Mouse (Mus musculus) layer of hippocampus, postnatal 36 days (tissue): ENCODE results near the gene Dtymk. TPM values are rescaled to one million over a fixed set of nuclear protein-coding genes. Genes with fewer than 3 reads are reported as not detected.
"Not testable (repeated sequence)": the region's sequence is repeated elsewhere in the genome, so short reads cannot be mapped to it uniquely, and the experiment has no call there.

Experiments
- DNase-seq, 2 experiments: peaks; one replicate each; pipeline ENCODE4 v3.0.0; 2022
- total RNA-seq, 2 experiments: library from RNA; stranded (reverse); gene quantifications; 2 replicates each; pipeline ENCODE4 v1.2.3; 2021

The Dtymk gene
- total RNA-seq, 2 experiments from 2014 or later = 57.5 to 65.4 TPM

DNA sequence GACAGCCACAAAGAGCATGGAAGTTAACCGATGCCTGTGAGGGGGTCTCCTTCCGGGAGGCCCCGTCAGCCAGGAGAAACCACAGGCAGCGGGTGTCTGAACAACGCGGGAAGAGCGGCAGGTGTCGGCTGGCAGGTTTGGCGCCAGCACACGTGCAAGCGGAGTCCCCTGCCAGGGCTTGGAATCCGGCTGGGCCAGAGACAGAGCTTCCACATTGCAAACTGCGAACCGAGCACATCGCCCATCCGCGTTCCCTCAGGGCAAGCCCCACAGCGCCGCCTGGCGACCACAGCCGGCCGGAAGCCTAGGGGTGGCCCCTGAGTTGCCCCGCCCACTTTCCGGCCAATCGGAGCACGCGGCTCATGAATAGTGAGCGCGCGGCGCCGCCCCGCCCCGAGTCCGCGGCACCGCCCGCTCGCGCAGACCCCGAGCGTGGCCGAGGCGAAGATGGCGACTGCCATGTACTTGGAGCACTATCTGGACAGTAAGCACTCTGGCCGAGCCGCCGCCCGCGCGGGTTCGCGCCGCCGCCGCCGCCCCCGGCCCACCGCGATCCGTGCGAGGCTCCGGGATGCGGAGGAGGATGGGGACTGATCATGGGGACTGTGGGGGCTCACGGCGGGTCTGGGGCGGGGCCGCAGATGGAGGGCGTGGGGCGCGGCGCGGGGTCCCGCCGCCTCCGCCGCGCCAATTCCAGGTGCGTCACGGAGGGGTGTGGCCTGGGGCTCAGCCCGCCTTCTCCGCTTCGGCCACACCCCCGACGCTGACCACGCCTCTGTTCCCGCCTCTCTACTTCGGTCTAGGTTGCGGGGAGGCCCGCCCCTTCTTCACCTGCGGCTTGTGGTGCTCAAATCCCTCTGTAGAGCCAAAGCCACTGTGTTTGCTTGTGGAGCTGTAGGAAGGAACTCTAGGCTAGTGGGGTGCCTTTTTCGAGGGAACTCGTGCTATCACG lies 2.1 kb upstream of the Dtymk start, which contains the start of gene Ing5:
Gene Ing5, plus strand, starts transcription at position 410 of the 952 bp plus-strand sequence.
- peak; percentile 99 for DNase-seq

DNA sequence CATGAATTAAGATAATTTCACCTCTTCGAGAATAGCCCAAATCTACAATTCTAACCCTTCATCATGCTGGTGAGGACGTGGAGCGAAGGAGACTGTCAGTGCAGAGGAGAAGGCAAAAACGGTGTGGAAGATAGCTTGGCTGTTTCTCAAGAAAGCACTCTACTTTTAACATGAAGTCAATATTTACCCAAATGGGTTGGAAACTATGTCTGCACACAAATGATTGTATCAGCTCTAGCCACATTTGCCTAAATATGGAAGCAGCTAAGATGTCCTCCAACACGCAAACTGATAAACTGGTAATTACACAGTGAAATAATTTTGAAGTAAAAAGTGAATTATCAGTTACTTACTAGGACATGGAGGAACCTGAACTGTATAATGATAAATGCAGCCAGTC lies 1.0 kb upstream of the Dtymk start:
- DNase-seq = no peak

DNA sequence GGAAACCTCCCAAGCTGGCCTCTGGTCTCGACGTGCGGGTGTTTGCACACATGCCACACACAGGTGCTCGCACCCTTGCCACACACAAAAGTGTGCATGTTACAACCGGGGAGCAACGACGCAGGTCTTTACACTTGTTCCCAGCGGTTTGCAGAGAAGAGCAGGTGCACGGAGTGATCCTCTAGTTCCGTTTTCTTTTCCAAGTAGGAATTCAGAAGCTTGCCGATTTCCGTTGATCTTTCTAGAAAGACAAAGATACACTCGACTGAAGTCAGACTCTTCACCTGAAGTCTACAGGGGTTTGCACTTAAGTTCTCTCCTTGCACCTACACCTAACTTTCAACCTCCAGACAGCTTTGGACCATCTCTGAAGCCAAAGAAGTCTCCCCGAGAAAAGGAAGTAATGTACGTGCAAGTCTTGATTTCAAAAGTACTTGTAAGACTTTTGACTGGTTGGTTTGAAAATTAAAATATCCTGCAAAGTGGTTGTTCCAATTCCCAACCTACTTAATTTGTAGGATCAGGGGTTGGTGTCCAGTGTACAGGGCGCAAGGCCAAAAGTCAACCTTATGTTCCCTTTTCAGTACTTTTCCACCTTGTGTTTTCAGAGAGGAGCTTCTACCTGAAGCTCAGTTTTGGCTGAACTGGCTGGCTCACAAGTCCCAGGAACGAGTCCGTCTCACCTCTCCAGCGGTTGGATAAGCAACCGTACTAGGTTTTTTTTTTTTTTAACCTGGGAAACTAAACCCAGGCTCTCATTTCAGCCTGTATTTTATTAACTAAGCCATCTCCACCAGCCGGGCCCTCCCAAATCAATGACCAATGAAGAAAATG lies 847 bp downstream of the Dtymk start:
- no peak for DNase-seq

DNA sequence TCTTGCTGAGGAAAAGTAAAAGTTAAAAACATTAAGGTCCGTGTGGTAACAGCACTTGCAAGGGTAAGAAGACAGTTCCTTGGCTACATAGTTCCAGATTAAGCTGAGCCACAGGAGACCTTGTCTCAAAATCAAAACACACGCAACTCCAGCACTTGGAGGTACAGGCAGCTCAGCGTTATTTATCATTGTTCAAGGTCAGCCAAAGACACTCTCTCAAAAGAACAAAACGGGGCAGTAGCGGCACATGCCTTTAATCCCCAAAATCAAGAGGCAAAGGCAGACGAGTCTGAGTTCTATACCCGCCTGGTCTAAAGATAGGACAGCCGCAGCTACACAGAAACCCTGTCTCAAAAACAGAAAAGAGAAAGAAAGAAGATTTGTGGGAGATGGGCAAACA lies 5.8 kb downstream of the Dtymk start:
- no peak for DNase-seq

DNA sequence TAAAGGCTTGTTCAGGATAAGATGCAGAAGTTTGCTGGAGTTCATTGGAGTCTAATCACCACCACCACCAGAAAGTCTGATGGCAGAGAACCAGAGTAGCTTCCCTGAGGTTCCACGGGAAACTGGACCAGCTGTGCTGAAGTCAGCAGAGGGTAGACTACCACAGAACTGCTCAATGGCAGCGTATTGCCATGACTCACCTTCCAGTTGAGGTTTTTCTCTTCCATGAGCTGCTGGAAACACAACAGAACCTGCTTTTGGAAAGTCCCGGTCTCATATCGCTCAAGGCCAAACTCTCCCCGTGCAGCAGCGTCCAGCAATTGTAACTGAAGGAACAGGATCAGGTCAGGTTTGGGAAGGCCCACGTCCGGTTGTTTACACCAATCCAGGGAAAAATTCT lies 7.2 kb downstream of the Dtymk start:
- no peak for DNase-seq

DNA sequence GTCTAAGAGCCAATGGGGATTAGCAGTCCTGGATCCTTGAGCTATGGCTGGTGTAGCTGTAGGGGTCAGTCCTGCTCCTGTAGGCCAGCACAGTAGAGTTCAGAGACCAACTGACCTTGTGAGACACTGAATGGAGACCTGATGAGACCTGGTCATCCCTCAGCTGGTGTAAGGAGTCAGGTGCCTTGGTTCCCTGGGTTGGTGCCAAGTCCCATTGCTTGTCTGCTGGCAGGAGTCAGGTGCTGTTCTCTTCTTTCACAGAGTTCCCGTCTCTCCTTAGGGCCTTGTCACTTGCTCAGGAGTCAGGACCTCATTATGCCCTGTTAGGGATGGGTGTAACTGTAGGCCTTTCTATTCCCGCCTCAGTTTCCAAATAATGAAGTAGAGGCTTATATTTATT lies 14.8 kb downstream of the Dtymk start:
- no peak for DNase-seq

DNA sequence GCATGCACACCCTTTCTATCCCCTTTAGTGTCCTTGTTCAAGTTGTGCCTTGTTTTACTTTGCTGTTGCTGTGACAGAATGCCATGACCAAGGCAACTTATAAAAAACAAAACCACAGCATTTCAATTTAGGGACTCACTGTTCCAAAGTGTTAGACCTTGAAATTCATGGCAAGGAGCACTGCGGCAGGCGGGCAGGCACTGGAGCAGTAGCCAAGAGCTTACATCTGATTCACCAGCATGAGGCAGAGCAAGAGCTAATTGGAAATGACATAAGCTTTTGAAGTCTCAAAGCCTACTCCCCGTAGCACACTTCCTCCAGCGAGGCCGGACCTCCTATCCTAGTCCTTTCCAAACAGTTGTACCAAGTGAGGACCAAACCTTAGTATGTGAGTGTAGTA lies 25.0 kb downstream of the Dtymk start:
- no peak for DNase-seq

DNA sequence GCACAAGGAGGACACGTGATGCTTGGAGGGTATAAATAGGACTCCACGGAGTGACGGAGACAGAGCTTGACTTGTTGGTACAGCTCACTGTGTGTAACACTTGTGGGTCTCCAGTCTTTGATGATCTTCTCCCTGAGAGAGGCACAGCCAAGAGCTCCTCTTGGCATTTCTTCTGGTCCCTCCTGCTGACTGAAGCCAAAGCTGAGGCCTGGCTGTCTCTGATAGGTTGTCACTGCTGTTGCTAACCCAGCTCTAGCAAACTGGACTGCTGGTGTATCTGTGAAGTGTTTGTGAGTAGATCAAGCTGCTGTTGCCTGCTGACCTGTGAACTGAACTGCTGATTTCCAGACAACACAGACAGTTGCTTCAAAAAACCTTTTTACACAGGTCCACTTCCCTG lies 31.8 kb downstream of the Dtymk start:
- DNase-seq = no peak

DNA sequence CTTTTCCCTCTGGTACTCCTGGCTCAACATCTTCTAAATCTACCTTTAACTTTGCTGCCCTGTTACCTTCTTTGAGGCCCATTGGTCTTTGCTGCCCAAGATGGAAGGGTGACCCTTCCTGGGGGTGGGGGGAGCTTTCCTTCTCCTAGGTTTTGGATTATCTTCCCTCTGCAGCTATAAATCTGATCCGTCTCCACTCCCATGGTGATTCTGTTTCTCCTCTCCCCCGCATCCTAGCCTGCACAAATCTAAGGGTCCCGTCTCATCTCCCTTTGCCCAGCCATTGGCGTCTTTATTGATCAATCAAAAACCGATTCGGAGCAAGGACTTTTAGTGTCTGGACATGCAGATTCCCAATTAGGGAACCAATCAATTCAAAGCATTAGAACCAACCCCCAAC lies 34.1 kb downstream of the Dtymk start:
- no peak for DNase-seq

DNA sequence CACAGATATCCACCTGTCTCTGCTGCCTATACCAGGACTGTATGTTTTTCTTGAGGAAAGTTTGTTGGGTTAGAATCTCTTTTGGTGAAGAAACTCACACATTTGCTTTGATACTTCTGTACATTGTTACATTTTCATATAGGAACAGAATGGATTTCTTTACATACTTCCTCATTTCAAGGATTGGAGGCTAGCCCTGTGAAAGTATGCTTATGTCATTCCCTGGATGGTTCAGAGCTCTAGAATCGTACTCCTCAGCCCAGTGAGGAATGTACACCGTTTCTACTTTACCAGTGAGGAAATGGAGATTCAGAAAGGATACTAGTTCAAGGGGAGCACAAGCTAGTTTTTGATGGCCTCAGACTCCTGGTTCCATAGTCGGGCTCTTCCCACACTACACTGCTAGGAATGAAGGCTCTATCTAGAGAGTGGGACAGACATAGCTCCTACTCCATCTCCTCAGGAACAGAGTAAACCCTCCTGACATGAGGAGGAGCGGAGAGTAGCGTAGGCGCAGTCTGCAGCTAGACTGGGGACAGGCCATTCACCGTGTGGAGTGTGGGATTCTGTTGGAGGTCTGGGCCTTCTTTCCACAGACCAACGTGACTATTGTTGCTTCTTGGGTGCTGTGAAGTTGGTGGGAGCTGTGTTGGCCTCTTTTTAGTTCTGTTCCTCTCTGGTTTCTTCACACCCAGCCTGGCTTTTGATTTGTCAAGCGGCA lies 36.7 kb downstream of the Dtymk start:
- DNase-seq = no peak

DNA sequence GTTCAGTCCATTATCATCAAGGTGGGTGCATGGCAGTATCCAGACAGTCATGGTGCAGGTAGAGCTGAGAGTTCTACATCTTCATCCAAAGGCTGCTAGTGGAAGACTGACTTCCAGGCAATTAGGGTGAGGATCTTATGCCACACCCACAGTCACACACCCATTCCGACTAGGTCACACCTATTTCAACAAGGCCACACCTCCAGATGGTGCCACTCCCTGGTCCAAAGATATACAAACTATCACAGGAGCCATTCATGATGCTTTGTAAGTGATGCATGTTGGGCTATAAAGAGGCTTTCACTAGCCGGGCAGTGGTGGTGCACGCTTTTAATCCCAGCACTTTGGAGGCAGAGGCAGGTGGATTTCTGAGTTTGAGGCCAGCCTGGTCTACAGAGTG lies 38.2 kb downstream of the Dtymk start:
- DNase-seq = not testable (repeated sequence)

DNA sequence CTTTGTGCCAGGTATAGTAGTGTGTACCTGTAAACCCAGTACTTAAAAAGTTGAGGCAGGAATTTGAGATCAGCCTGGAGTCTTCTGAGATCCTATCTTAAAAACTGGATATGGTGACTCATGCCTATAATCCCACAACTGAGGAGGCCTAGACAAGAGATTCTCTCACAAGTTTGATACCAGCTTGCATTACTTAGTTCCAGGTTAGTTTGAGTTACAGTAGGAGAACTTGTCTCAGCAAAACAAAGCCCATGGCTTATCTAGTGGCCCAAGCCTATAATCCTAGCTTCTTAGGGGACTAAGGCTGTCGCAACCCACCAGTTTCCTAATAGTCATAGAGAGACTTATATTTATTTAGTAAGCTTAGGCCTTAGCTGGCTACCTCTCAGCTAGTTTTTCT lies 41.7 kb downstream of the Dtymk start:
- no peak for DNase-seq

DNA sequence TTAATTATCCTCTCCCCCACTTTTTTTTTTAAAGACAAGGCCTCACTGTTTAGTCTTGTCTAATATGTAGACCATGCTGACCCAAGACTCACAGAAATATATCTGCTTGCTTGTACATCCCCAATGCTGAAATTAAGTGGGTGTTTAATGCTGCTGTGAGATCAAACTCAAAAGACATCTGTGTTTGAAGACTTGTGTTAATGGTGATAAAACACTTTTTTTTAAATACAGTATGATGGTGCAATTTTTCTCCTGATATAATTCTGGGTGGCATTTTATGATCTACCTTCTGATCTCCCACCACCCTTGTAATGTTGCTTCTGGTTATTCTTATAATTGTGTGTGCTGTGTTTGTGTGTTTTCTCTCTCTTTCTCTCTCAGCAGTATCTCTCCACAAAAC lies 45.6 kb downstream of the Dtymk start:
- no peak for DNase-seq

DNA sequence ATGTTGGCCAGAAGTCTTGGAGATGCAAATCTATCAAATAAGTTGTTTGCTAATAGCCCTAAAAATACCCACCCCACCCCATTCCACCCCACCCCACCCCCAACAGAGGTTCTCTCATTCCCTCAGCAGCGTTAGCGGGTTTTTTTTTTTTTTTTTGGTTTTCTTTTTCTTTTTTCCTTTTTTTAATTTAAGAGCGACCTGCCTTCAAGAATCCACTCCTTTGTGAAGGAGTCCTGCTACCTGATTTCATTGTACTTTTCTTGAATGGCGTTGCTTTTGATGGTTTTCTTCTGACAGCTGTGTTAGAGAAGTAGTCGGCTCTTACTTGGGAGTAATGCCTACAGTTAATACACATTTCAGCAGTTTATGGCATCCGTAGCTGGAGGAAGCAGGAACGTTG lies 46.1 kb downstream of the Dtymk start:
- DNase-seq = no peak

DNA sequence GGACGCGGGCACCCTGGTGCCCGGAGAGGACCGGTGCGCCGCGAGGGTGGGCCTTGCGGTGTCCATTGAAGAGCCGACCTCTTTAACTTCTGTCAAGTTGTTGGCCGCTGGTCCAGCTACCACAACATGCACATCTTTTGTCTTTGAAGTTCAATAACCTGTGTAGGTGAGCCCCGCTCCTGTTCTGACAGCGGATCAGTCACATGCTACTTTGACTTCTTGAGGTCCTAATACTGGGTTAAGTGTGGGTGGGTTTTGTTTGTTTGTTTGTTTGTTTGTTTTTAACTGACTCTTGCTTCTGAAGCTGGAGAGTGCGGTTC lies 46.5 kb downstream of the Dtymk start:
- no peak for DNase-seq

DNA sequence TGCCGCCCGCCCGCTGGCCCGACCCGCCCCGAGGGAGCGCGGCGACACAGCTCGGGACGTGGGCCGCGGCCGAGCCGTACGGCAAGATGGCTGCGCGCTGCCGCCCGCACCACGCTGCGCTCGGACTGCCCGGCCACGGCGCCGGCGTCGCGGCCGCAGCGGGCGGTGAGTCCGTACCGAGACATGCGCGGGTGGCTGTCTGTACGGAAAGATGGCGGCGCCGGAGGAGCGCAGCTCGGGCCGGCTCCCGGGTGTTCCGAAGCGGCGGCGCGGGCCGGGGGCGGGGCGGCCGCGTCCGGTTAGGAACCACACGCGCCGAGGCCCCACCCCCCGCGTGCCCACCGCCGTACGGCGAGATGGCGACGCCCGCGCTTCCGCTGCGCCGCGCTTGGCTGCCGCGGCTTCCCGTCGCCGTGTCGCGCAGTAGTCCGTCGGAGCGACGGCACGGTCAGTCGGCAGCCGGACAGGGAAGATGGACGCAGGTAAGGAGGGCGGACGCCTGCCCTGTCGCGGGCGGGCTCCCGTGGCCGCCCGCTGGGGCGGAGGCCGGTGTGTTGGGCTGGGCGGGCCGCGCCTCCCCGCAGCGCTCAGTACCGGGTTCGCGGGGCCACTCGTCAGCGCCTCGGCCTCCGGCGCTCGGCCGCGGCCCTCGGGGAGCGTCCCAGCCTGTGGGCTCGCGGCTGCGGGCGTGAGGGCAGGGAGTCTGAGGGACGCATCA lies 47.0 kb downstream of the Dtymk start, which contains the start of gene Thap4:
Gene Thap4, minus strand, starts transcription at position 292 of the 718 bp plus-strand sequence.
- DNase-seq = peak; percentile 90 to 91

DNA sequence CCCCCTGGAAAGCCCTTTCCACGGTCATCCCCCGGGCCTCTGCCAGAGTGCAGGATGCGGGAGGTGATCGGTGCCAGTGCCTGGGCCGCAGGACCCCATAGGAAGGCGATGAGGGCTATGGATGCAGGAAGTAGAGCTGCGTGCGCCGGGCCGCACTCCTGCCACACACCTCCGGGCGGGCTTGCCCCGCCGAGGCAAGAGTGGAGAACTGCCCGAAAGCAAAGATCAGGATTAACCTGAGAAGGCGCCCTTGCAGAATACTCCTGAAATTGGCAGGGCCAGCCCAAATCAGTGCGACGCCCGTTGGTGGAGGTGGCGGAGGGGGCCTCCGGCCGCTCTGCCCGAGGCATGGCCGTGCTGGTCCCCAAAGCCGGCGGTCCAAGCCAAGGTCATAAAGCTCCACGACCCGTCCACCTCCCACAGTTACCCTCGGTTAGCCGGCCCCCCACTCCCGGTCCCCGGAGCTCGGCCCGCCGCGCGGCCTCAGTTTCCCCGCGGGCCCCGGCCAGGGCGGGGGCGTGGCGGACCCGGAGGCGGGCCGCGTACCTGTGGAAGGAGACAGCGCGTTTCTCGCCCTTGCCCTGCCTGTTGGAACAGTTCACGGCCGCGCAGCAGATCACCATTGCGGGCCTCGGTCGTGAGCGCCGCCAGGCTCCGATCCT lies 47.7 kb downstream of the Dtymk start:
- no peak for DNase-seq

DNA sequence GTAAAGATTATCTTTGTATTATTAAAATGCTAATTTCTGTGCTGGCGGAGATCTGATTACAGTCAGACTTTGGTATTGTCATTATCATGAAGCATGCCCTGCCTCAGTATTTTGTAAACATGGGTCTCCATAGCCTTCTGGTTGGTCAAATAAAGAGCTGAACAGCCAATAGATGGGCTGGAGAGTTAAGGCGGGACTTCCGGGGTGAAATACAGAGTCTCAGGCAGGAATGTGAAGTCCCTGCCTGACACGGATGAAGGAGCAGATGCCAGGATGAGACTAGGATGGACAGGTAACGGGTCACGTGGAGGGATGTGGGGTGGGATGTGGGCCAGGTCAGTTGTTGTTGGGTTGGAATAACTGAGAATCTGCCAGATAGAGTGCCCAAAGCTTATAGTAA lies 50.4 kb downstream of the Dtymk start, which contains the start of gene Atg4b:
Gene Atg4b, plus strand, starts transcription at position 211 of the 400 bp plus-strand sequence.
- no peak for DNase-seq

DNA sequence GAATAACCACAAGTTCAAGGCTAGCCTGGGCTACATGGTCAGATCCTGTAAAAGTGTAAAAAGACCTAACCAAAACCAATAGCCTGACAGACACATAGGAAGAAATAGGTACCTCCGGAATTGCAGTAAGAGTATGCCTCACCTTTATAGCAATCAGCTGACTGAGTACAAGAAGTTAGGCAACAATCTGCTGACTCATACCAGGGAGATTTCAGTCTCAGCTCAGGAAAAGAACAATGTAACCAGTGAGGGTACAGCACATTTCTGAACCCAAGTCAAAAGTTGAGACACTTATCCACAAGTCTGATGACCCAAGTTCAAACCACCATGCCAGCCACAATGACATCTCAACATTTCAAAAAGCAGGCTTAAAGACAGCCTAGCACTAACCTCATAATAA lies 53.2 kb downstream of the Dtymk start:
- no peak for DNase-seq

DNA sequence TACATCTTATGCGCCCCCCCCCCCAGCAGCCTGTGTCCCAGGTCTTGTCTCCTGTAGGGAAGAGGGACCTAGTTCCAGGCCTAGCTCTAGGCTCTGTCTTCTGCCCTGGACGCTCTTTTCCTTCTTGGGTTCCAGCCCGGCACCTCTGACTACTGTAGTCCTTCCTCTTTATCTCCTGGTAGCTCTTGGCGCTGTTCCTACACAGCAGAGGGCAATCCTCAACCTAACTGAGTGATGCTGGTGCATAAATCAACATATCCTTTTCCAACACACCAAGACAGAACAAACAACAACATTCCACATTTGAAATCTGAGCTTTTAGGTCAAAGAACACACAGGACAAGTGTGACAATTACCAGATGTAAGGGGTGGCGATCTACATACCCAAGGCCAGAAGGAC lies 55.6 kb downstream of the Dtymk start:
- DNase-seq = no peak

DNA sequence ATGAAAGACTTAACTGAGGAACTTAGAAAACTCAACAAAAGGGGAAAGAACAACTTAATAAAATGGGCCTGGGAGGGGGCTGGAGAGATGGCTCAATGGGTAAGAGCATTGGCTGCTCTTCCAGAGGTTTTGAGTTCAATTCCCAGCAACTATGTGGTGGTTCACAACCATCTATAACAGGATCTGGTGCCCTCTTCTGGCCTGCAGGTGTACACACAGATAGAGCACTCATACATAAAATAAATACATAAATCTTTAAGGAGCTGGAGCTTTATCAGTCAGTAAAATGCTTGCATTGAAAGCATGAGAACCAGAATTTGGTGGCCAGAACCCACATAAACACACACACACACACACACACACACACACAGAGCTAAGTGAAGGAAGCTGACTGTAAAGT lies 58.8 kb downstream of the Dtymk start:
- no peak for DNase-seq
